Mouse (Mus musculus) intestine, embryonic 16.5 days (tissue): ENCODE measurements around the gene Sav1. TPM values are rescaled to one million over a fixed set of nuclear protein-coding genes. Genes with fewer than 3 reads are reported as not detected.
A peak's percentile ranks its signal among the peaks of the same experiment; 100 is the strongest.

ENCODE experiments used
- ATAC-seq: fragments of 200-750 bp; cut with Nextera tagmentation; 2 replicates; pipeline ENCODE4 v1.8.0; 2017; ENCODE audit warnings: moderate TSS enrichment, moderate library complexity
- H3K27ac ChIP-seq: fragments of 300-500 bp; sonication (generic); 2 replicates; pipeline ENCODE4 v1.5.1; 2014; ENCODE audit warnings: mild to moderate bottlenecking, low read length
- H3K27me3 ChIP-seq: fragments of 300-500 bp; sonication (generic); replicated peaks from 2 replicates; pipeline ENCODE4 v1.6.1; 2014; ENCODE audit warnings: low read length, control low read depth, mixed read lengths; ENCODE audit not compliant: control insufficient read depth, insufficient read depth
- H3K36me3 ChIP-seq: fragments of 300-500 bp; sonication (generic); 2 replicates; pipeline ENCODE4 v1.6.1; 2014; ENCODE audit warnings: low read length, control low read depth; ENCODE audit not compliant: control insufficient read depth, insufficient read depth
- H3K4me1 ChIP-seq: fragments of 300-500 bp; sonication (generic); 2 replicates; pipeline ENCODE4 v1.6.1; 2014; ENCODE audit warnings: low read length, control low read depth, mixed read lengths; ENCODE audit not compliant: control insufficient read depth, insufficient read depth
- H3K4me2 ChIP-seq: fragments of 300-500 bp; sonication (generic); 2 replicates; pipeline ENCODE4 v1.6.1; 2014; ENCODE audit warnings: low read depth, low read length, control low read depth
- H3K4me3 ChIP-seq: fragments of 300-500 bp; sonication (generic); 2 replicates; pipeline ENCODE4 v1.5.1; 2014; ENCODE audit warnings: mild to moderate bottlenecking, low read length
- H3K9ac ChIP-seq: fragments of 300-500 bp; sonication (generic); 2 replicates; pipeline ENCODE4 v1.6.1; 2014; ENCODE audit warnings: low read depth, low read length
- H3K9me3 ChIP-seq: fragments of 300-500 bp; sonication (generic); 2 replicates; pipeline ENCODE4 v1.6.1; 2016; ENCODE audit warnings: low read length, control low read depth; ENCODE audit not compliant: control insufficient read depth
- WGBS: fragments of 180-500 bp; shearing (Covaris S2); extraction: QIAGEN DNeasy Blood & Tissue Kit; methylation state at CpG from one replicate; pipeline ENCODE4 v1.1.7; 2014; 5-methylcytosine and 5-hydroxymethylcytosine counted together
- polyA plus RNA-seq: library from polyadenylated mRNA; unstranded; fragments of >200 nt; fragmentation: Nextera tagmentation; extraction: Ambion mirVana; gene quantifications from 2 replicates; pipeline ENCODE4 v1.2.1, GENCODE M21; 2015

Gene Sav1
- polyA plus RNA-seq, 1 experiment from 2014 or later = 0.67 TPM

DNA sequence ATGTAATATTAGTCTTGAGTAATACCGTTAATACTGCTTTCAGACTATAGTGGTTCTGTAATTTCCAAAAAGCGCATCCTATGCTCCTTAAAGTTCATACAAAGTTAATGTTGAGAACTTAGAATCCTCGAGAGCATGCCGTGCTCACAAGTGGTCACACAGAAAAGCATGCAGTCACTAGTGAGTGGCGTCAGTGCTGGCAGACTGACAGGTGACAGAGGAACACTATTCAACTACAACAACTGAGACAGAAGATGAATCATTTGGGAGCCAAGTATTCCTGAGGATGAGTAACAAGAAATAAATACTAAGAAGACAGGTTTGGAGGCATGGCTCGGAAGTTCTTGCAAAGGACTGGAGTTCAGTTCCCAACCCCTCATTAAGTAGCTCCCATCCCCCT is 19.7 kb downstream of the Sav1 start:
- Histone ChIP-seq H3K9ac (no peak overlapping the region), H3K4me2 (no peak overlapping the region), H3K27ac (no peak overlapping the region), H3K27me3 (no peaks in the 10 kb centered on the region), H3K4me1 (no peaks in the 10 kb centered on the region), H3K36me3 (peaks cover 7% of the 10 kb centered on the region; the same call in 1 of the 2 replicates), H3K4me3 (no peak overlapping the region), H3K9me3 (no peaks in the 10 kb centered on the region)
- WGBS = 89% methylated on average over 6 of the region's 6 CpGs
- ATAC-seq = no peak

DNA sequence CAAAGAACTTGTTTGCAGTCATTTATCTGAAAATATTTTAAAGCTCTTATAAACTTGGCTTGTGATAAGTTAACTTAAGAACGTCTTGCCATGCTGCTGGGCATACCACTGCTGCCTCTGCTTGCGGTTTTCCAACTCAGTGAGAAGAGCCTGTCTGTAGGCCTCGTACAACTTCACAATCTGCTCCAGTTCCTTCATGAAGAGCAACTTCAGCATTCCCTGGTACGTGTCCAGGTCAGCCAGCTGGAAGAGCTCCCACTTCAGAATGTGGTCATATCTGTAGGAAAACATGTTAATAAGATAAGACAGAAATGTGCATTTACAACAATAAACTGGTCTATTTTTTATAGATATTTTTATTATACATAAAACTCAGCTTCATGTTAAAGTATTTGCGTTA is 20.7 kb downstream of the Sav1 start:
- H3K27me3 ChIP-seq = no peaks in the 10 kb centered on the region
- no peak for ATAC-seq
- no peak overlapping the region for H3K4me3 ChIP-seq
- no peak overlapping the region for H3K27ac ChIP-seq
- H3K36me3 ChIP-seq = peaks cover 11% of the 10 kb centered on the region; the same call in 1 of the 2 replicates
- no peaks in the 10 kb centered on the region for H3K4me1 ChIP-seq
- no peak overlapping the region for H3K4me2 ChIP-seq
- 83% methylated on average over 5 of the region's 5 CpGs for WGBS
- no peak overlapping the region for H3K9ac ChIP-seq
- no peaks in the 10 kb centered on the region for H3K9me3 ChIP-seq

DNA sequence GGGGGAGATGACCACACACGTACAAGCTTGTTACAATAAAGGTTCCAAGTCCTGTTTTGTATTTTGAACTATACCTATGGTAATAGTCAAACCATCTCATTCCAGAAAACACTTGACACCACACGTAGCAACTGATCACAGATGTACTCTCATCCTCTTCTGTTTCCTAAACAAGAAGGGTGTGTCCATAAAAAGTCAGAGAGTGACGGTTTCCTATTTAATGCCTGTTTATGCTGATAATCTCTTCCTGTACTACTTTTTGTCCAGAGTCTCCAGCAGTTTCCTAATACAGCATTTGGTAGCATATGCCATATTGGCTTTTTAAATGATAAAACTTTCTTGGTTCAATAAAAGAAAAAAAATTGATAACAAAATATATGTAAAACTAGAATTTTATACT is 21.2 kb downstream of the Sav1 start:
- peaks cover 11% of the 10 kb centered on the region; the same call in 1 of the 2 replicates for H3K36me3 ChIP-seq
- no peaks in the 10 kb centered on the region for H3K9me3 ChIP-seq
- no peaks in the 10 kb centered on the region for H3K27me3 ChIP-seq
- H3K4me1 ChIP-seq = no peaks in the 10 kb centered on the region
- WGBS = 78% methylated on average over 3 of the region's 3 CpGs
- H3K4me3 ChIP-seq = no peak overlapping the region
- no peak overlapping the region for H3K27ac ChIP-seq
- H3K9ac ChIP-seq = no peak overlapping the region
- no peak for ATAC-seq
- H3K4me2 ChIP-seq = no peak overlapping the region

DNA sequence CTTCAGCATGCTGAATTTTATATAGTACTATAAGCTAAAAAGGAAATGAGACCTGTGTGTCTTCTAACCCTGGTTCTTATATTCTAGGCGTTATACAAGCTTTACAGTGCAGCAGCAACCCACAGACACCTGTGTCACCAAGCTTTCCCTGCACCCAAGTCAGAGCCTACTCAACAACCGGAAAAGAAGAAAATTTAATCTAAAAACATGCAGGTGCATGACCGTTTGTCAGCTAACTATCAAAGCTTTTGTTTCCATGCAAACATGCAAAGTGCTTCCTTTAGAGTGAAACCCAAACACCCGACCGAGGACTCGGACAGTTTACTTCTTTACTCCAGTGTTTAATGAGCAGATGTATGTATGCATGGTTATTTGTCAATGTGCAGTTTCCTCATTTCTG is 23.7 kb downstream of the Sav1 start:
- Histone ChIP-seq H3K4me1 (no peaks in the 10 kb centered on the region), H3K4me3 (no peak overlapping the region), H3K4me2 (no peak overlapping the region), H3K9ac (no peak overlapping the region), H3K27me3 (no peaks in the 10 kb centered on the region), H3K9me3 (no peaks in the 10 kb centered on the region), H3K36me3 (peaks cover 9% of the 10 kb centered on the region; the same call in 1 of the 2 replicates), H3K27ac (no peak overlapping the region)
- WGBS = 93% methylated on average over 6 of the region's 6 CpGs
- no peak for ATAC-seq

DNA sequence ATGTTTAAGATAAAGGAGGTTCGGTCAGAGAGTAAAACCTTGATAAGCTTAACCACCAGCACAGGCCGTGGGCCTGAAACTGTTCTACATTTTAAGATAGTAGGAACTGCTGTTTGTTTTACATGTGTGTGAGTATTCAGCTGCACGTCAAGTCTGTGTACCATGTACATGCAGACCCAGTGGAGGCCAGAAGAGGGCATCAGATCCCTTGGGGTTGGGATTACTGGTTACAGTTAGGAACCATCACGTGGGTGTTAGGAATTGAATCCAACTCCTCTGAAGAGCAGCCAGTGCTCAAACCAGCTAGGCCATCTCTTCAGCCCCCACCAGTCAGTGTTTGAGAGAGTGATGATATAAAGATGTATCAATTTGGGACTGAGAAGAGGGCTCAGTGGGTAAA is 24.3 kb downstream of the Sav1 start:
- 0 out of 2 replicates have a peak, but pooled peaks cover 7% of the 10 kb centered on the region for H3K36me3 ChIP-seq
- H3K27me3 ChIP-seq = no peaks in the 10 kb centered on the region
- no peak overlapping the region for H3K4me3 ChIP-seq
- no peak overlapping the region for H3K9ac ChIP-seq
- H3K9me3 ChIP-seq = no peaks in the 10 kb centered on the region
- H3K4me1 ChIP-seq = no peaks in the 10 kb centered on the region
- no peak overlapping the region for H3K4me2 ChIP-seq
- WGBS = 63% methylated on average over 4 of the region's 4 CpGs
- H3K27ac ChIP-seq = no peak overlapping the region
- peak; percentile 42; the same call in 1 of the 2 replicates for ATAC-seq

DNA sequence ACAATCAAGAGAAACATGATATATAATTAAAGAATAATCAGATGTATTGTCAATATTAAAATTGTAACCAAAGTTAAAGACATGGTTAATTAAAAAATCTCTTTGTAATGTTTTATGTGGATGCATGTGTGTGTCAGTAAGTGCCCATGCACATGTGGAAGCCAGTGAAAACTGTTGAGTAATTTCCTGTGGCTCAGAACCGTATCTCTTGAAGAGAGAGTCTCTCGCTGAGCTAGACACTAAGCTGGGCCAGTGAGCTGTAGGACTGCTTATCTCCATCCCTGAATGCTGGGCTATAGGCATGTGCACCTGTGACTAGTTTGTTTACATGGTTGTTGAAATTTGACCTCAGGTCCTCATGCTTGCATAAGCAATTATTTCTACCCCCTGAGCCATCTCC is 29.4 kb downstream of the Sav1 start:
- WGBS = 78% methylated on average over 2 of the region's 2 CpGs
- no peak overlapping the region for H3K9ac ChIP-seq
- no peaks in the 10 kb centered on the region for H3K9me3 ChIP-seq
- H3K4me2 ChIP-seq = no peak overlapping the region
- no peak overlapping the region for H3K27ac ChIP-seq
- H3K36me3 ChIP-seq = 0 out of 2 replicates have a peak, but pooled peaks cover 5% of the 10 kb centered on the region
- no peaks in the 10 kb centered on the region for H3K27me3 ChIP-seq
- no peak overlapping the region for H3K4me3 ChIP-seq
- no peaks in the 10 kb centered on the region for H3K4me1 ChIP-seq
- no peak for ATAC-seq

DNA sequence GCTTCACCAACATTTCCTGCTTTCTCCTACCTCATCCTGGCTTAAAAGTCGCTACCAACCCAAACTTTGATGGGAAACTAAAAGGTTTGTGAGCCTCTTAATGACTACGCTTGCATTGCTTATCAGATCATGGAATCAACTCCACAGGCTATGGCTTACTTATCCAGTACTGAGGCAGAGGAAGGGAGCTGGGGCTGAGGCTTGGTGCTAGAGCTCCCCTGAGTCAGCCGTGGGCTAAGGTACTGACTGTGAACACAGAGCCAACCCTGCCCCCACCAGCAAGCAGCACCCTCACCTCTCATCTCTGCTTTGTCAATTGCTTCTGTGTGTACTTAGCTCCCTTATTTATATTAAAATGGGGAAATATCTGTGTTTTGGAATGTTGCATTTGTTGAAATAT is 39.3 kb downstream of the Sav1 start:
- no peak overlapping the region for H3K4me2 ChIP-seq
- 68% methylated on average over 3 of the region's 3 CpGs for WGBS
- no peak overlapping the region for H3K27ac ChIP-seq
- no peaks in the 10 kb centered on the region for H3K9me3 ChIP-seq
- H3K4me1 ChIP-seq = no peaks in the 10 kb centered on the region
- no peak for ATAC-seq
- H3K27me3 ChIP-seq = no peaks in the 10 kb centered on the region
- no peak overlapping the region for H3K9ac ChIP-seq
- H3K4me3 ChIP-seq = no peak overlapping the region
- H3K36me3 ChIP-seq = no peaks in the 10 kb centered on the region

DNA sequence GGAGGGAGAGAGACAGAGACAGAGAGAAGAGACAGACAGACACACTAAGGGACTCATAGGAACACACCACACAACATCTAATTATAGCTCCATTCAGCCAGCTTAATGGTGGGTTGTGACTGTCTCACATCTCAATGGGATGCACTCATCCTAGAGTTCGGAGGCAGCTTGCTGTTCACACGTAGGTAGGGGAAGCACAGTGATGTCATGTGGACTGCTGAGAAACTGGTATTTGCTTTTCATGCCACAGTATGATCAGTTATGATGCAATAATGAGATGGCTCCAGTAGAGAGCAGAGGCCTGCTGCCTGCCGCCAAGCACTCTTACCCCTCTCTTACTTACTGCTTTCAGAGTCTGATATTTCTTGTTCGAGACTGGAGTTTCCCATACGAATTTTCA is 40.9 kb downstream of the Sav1 start:
- H3K27ac ChIP-seq = no peak overlapping the region
- no peak overlapping the region for H3K4me3 ChIP-seq
- H3K4me2 ChIP-seq = no peak overlapping the region
- H3K36me3 ChIP-seq = no peaks in the 10 kb centered on the region
- no peak overlapping the region for H3K9ac ChIP-seq
- no peaks in the 10 kb centered on the region for H3K4me1 ChIP-seq
- no peaks in the 10 kb centered on the region for H3K9me3 ChIP-seq
- 91% methylated on average over 5 of the region's 5 CpGs for WGBS
- no peak for ATAC-seq
- H3K27me3 ChIP-seq = no peaks in the 10 kb centered on the region

DNA sequence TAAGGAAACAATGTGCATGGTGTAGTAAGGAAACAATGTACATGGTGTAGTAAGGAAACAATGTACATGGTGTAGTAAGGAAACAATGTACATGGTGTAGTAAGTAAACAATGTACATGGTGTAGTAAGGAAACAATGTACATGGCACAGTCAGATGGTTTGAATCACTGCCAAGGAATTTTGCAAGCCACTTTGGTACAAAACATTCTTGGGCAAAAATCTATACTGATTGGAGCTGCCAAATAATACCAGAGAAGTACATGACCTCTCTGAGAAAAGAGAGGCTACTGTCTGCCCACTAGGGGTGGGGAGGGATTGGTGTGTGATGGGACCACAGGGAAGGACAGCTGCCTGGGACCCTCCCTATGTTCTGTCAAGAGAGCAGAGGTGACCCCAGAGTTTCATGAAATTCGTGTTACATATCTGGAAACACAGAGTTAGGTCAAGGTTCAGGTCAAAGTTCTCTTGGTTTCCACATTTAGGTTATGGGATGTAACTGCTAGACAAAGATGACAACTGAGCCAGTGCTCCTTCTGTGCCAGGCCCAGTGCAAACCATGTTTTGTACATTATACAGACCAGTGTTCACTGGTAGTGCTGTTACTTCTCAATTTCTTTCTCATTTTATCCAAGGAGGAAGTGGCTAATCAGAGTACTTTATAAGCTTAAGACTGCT is 45.0 kb downstream of the Sav1 start:
- no peak overlapping the region for H3K4me3 ChIP-seq
- H3K4me2 ChIP-seq = no peak overlapping the region
- no peaks in the 10 kb centered on the region for H3K27me3 ChIP-seq
- 43% methylated on average over 1 of the region's 1 CpGs for WGBS
- H3K4me1 ChIP-seq = no peaks in the 10 kb centered on the region
- ATAC-seq = no peak
- no peak overlapping the region for H3K9ac ChIP-seq
- 0 out of 2 replicates have a peak, but pooled peaks cover 4% of the 10 kb centered on the region for H3K36me3 ChIP-seq
- no peaks in the 10 kb centered on the region for H3K9me3 ChIP-seq
- no peak overlapping the region for H3K27ac ChIP-seq

DNA sequence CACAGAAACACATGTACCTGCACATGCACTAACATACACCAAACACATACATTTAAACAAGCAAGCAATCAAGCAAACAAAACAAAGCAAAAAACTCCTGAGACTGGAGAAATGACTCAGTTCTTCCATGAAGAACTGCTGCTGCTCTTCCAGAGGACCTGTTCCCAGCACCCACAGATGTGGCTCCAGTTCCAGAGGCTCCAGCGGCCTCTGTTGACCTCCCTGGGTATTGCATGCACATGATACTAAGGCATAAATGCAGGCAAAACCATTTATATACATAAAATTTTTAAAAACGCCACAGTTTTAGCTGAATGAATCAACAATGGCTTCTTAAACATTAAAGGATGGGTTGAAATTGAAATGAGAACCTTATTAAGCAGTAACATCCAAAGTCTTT is 47.5 kb downstream of the Sav1 start:
- 0 out of 2 replicates have a peak, but pooled peaks cover 4% of the 10 kb centered on the region for H3K36me3 ChIP-seq
- no peaks in the 10 kb centered on the region for H3K27me3 ChIP-seq
- no peak overlapping the region for H3K4me2 ChIP-seq
- no peak overlapping the region for H3K9ac ChIP-seq
- no peak overlapping the region for H3K27ac ChIP-seq
- no peaks in the 10 kb centered on the region for H3K9me3 ChIP-seq
- ATAC-seq = no peak
- no peak overlapping the region for H3K4me3 ChIP-seq
- H3K4me1 ChIP-seq = no peaks in the 10 kb centered on the region
- 63% methylated on average over 2 of the region's 2 CpGs for WGBS
